Mouse (Mus musculus) cerebellum, adult 11-12 months (tissue): ENCODE results near the gene Ccdc152.

Source experiments
- DNase-seq: peaks from one replicate; pipeline ENCODE4 v3.0.0; 2022

Ccdc152 gene

DNA sequence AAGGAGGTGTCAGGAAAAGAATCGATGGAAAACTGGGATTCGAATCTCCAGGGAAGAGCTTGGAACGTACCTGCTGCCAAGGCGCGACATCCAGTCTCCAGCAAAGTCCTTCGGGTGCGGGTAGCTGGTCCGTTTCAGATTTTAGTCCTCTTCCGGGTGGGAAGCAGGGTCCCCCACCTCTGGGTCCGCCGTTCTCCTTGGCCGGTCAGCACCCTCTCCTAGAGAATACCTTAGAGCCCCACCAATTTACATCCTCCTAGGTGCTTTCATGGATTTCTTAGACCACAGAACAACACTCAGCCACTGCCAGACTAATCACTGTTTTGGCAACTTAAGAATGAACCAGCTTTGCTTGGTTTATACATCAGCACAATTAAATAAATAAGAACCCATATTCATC lies at the start of gene Ccdc152:
Gene Ccdc152 (minus strand): TSS at position 101 of the 400 bp plus-strand sequence.
- no peak for DNase-seq

DNA sequence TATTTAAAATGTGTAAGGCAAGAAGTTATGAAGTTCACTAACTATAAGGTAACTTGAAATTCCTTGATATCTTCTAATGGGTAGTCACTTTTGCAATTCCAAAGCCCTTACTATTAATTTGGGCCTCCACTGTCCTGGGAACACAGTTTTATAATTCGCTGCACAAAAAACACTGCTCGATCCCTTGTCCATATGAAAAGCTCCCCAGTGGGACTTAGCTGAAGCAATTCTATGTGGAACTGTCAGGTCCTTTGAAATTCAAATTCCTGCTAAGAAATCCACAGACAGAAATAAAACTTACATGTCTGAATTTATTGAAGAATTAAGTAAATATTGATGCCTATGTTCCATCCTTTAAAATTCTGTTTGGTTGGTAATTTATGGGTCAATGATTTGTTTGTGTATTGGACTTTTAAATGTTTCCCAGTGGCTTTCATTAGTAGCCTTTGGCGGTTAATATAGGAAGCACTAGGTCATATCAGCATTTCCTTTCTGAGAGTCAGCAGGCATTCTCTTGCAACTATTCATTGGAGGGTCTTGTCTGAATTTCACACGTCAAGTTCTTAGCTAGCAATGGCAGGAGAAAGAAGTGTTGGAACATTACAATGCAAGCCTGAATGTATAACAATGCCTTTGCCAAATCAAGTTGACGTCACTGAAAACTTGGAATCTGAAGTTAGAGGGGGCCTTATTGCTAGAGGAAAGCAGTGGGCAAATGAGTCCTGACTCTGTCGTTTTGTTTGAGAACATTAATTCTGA lies 46.2 kb upstream of the Ccdc152 start:
- no peak for DNase-seq

DNA sequence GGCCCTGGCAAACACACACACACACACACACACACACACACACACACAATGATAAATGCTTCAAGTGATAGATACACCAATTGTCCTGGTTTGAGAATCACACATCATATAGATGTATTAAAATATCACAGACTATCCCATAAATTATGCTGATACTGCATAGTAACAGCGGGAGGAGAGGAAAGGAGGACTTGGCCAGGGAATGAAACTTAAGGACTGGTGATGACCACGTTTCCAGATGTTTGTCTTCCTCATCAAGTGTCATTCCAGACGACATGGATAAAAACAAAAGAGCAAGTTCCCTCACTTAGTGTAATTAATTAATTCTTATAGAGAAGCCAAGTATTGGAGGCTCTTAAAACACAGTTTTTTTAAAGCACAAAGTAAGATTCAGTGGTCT lies 43.4 kb upstream of the Ccdc152 start:
- no peak for DNase-seq

DNA sequence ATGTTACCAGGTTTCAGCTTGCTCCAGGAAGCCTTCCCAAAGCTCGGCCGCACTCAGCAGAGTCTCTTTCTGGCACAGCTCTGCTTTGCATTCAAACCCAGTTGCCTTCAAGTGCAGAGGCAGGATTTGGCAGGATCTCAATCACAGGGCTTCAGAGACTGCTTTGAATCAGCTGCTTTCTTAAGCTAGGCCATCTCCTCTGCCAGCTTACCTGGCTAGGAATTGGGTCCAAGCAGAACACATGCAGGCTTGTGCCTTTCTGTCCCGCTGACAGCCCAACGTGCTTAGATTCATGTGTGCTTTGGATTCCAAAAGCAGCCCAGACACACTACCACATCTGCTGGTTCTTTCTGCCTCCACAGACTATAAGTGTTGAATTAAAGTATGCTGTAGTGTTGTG lies 41.2 kb upstream of the Ccdc152 start:
- no peak for DNase-seq

DNA sequence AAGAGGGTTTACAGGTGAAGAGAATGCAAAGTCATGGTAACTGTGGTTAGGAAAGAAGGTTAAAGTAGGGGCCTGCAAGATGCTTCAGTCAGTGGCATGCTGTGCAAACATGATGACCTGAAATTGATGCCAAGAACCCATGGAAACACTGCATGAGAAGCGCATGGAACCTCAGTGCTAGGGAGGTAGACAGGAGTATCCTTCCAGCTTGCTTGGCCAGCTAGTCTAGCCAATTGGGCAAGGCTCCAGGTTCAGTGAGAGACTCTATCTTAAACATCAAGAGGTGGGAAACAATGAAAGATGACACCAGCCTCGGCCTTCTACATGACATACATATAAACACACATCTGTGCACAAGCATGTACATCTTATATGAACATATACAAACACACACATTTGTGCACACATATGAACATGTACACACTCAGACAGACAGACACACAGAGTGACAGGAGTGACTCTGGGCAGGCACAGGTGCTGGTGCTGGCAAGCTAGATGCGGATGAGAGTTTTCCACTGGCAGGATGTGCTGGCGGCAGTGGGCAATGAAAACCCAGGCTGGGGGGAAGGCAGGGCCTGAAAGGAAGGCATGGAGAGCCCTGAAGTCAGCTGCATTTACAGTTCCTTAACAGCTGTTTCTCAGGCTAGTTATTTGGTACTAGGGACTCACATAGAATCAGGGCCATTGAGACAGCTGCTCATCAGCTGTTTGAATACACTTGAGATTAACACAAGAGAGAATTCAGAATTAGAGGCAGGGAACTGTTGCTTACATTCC lies 38.7 kb upstream of the Ccdc152 start:
- no peak for DNase-seq

DNA sequence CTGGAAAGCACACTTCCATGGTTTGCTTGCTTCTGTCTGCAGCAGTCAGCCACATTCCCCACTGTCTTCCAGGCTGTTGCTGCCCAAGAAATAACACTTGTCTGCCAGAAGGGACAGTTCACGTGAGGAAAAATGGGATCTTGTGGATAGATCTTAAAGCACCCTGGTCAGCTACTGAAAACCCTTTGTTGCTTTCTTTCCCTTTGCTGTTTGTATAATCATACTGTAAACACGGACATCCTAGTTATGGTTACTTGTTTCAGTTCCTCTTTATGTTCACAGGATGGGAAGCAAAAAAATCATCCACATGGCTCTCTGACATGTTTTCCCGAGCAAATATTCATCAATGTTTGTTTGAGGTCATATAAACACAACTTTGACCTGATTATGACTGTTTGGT lies 36.5 kb upstream of the Ccdc152 start:
- no peak for DNase-seq

DNA sequence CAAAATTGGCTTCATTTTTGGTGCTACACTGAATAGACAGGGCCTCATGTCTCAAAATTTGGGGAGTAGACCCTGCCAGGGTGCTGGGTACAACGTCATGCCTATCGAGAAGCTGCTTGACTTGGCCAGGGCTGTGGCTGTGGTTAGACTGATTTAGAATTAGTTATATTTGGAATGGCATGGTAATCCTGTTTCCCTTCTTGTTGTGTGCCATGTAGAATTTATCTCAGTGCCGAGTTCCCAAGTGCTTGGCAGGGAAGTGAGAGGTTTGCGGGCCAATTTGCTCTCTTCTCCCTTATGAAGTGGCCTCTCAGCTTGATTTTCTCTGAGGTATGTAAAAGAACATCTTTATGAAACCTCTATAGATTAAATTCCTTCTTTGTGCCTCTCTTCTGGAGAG lies 29.2 kb upstream of the Ccdc152 start:
- DNase-seq, result no peak

DNA sequence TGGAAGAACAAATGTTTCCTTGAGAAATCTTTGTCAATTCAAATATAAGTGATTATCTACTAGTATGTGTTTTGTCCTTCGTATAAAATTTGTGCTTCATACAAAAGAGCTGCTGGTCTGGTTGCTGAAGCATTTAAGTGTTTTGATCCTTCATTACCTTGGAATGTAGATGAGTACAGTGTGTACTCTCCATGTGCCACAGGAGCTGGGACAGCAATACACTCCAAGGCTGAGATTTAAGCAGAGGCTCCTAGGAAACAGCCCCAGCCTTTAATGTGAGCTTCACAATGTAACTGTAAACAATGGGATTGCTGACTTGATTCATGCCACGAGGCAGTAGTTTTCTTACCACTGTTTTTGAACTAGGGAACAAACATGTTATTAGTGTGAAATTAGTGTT lies 28.5 kb upstream of the Ccdc152 start:
- DNase-seq, result no peak

DNA sequence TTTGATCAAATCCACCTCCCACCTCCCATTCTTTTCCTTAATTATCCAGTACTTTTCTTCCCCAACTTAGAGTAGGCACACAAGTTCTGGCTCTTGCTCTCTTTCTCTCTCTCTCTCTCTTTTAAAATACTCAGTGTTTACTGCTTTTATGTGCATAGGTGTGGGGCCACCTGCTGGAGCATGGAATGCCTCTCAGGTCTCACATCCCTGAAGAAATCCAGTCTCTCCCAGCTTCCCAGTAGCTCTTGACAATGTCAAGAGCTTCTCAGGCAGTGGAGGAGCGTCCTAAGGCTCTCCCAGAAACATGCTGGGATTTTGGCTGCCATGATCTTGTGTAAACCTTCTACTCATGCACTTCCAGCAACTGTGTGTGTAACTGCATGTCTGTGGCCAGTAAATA lies 27.0 kb upstream of the Ccdc152 start:
- DNase-seq, result no peak

DNA sequence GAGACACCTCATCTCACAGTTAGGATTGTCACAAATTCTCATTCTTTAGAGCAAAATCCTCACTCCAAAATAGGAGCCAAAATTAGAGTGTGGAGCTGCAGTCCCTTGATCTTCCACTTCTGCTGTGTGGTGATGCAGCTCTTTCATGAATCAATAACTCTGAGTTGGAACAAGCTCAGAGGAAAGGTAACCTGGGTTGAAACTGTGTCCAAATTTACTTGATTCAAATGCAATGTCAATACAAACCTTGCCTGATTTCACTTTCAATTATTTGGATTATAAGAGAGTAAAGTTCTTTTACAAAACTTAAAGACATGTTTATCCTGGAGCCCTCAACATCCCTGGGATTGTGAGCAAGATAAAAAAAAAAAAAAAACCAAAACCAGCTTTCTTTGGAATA lies 19.7 kb upstream of the Ccdc152 start:
- DNase-seq, result no peak

DNA sequence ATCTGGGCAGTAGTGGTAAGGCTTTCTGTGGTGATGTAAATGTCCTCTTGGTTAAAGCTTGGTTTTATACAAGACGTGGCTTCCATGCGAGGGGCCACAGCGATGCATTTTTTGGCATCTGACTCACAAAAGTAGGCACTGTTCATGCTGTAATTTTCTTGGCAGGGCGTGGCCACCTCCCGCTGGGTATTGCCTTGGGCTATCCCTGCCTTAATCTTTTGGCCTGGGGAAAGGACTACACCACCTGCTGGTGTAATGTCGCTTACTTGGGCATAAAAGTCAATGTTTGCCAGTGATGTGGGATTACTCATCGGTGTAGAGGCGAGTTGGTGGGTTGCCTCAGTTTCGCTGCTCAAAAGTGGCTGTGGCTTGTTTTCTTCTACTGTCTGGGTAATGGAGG lies 16.6 kb upstream of the Ccdc152 start:
- no peak for DNase-seq

DNA sequence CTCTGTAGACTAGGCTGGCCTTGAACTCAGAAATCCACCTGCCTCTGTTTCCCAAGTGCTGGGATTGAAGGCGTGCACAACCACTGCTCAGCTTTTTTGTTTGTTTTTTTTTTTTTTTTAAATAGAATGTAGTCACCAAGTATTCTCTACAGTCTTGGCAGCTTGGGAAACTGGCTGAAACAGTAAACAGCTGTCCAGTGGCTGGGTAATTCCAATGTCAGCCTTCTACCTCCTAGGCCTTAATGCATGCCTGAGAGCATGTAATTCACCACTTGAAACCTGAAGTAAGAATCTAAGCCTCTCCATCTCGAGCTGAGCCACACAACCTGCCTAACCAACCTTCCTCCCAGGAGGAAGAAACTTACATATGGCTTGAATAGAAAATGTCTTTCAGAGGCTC lies 13.3 kb upstream of the Ccdc152 start:
- no peak for DNase-seq

DNA sequence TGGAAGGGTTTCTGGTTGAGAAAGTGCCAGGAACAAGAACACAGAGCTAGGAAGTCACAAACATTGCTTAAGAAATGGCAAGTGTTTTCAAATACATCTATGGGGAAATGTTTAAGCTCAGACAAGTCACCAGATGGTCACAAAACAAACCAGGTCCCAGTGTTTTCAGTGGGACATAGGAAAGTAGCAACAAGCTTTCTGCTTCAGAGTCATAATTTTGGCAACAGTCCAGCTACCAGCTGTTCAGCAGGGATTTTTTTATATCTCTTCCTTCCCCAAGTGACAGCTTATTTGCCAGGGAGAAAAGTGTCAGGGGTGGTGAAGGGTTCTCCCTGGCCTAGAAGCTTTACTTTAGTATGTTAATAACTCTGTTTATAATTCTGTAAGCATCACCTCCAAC lies 9.6 kb upstream of the Ccdc152 start:
- no peak for DNase-seq

DNA sequence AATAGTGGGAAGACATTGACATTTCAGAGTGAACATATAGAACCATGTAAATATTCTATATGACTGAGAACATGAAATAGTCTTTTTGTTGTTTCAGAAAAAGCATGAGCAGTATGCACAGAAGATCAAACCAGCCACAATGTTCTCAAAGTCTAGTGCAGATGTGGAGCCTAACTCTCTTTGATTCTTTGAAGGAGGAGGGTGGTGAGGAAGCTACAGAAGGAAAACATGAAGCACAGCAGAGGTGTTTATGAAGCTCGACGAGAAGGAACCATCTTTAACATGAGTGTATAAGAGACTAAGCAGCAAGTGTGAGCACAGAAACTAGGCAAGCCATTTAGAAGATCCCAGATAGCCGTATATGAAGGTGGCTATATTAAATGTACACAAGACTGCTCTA lies 6.5 kb upstream of the Ccdc152 start:
- DNase-seq, result no peak

DNA sequence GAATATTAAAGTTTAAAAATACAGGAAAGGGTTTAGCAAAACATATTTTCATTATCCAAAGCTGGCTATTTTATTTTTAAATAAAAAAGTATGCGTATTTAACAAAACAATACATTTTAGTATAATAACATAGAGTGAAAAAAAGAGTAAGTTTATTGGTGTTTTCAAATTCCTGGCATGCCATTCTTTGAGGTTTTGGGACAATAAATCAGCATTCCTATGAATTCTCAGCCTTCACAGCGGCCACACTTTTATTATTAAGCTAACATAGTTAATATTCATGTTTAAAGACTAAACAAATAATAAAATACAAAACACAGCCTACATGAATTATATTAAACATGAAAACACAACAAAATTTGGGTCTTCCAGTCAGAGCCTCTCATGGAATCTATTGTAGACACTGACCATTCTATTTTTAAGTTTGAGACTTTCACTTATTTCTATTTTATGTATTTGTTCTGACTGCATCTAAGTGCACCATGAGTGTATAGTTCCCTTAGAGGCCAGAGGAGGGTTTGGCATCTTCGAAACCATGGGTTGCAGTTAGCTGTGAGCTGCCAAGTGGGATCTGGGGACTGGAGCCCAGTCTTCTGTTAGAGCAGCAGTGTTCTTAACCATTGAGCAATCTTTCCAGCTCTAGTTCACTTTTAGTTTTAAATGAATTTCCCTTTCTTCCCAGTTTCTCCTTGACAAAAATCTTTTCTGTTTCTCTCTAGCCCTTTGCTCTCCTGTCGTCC lies 2.8 kb downstream of the Ccdc152 start:
- DNase-seq, result no peak

DNA sequence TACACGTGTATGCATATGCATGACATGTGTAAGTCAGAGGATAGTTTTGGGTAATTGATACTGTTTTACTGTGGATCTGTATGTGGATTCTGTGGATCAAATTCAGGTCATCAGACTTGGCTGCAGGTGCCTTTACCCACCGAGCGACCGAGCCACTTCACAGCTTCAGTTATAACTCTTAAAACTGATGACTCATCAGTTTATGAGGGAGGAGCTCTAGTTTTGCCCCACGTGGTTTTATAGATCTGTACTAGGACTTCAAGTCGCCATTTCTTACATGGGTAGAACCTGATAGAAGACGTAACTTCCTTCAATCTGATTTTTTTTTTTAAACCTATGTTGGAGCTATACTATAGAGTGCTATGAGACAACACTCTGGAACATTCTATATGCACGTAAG lies 5.7 kb downstream of the Ccdc152 start:
- DNase-seq, result no peak

DNA sequence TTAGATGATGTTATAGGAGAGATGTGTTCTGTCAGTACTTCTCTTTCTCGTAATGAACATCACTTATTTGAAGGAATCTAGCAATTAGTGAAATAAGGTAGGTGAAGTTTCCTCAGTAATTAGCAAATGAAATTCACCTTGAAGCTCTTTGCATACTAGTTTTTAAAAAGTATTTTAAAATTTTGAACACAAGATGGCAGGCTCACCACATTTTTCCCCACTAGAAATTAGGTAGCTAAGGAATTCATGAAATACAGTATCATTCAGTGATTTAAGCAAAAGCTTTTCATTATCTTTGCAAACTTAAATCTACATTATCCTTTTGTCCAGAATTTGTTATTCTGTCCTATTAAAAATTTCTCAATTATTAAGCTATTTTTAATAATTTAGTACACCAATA lies 7.3 kb downstream of the Ccdc152 start:
- DNase-seq, result no peak

DNA sequence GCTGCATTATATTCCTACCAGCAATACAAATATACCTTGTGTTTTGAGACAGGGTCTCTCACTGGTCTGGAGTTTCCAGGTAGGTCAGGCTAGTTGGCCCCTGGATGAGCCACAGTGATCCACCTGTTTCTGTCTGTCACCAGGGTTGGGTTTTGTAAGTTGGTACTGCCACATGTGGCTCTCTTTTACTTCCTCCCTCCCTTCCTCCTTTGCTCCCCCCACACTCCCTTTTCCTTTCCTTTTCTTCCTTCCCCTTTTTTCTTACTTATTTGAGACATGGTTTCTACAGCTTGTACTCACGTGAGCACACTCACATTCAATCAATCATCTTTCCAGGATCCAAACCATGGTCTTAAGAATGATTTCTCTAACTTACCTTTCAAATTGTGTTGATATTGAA lies 9.8 kb downstream of the Ccdc152 start:
- DNase-seq, result no peak

DNA sequence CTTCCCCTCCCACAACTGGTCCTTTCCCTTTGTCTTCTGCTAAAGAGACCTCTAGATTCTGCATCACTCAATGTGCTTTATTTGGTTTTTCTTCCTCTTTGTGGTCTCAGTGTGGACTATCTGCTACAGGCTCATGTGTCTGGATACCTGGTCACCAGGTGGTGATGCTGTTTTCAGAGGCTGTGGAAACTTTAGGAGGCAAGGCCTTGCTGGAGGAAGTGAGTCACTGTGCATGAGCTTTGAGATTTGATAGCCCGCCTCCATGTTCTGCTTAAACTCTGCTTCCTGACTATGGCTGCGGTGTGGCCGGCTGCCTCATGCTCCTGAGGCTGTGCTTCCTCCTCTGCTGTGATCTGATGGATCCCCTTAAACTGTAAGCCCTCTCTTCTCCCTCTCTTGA lies 12.9 kb downstream of the Ccdc152 start:
- no peak for DNase-seq

DNA sequence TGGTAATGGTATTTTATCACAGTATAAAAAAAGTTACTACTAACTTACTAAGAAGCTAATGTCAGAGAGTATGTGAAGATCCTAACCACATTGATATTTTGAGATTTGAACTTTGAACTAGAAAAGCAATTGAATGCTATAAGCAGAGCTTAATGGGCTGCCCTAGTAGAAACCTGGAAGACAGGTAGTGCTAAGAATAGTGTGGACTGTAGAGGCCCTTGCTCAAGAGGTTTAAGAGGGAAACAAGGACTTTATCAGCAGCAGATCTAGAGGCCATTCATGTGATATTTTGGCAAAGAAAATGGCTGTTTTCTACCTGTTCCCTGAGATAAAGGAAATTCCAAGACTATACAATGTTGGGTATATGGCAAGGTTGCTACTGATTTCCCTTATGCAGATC lies 17.3 kb downstream of the Ccdc152 start:
- no peak for DNase-seq

DNA sequence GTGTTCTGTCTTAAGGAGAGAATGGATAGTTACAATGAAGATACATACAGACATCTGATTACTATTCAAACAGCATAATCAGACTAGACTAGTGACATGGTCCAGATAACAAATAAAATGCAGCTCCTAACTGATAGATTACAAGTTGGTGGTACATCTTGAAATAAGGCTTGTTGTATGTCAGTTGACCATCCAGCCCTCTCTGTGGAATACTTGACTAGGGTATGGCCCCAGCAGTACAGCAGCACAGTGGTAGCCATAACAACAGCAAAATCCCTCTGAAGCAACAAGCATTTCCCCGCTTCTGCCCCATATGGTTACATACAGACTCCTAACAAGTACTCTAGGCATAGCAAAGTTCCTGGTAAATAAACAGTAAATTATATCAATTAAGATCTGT lies 21.6 kb downstream of the Ccdc152 start:
- DNase-seq, result no peak

DNA sequence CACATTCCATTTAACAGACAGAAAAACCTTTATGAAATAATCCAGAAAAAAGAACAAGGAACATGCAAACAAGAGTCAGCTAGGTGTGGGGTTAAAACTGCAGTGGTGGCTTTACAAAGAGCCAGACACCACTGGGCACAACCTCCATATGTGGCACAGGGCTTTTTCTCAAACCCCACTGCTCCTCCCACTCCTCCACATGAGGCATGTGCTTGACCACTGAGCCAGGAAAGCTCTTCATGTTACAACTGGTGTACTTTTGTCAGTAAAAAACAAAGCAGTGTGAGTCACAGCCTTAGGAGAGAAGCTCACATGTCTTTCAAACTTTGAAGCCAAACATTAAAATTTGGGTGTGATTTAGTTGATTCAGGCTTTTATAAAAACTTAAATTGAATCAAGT lies 22.1 kb downstream of the Ccdc152 start:
- no peak for DNase-seq

DNA sequence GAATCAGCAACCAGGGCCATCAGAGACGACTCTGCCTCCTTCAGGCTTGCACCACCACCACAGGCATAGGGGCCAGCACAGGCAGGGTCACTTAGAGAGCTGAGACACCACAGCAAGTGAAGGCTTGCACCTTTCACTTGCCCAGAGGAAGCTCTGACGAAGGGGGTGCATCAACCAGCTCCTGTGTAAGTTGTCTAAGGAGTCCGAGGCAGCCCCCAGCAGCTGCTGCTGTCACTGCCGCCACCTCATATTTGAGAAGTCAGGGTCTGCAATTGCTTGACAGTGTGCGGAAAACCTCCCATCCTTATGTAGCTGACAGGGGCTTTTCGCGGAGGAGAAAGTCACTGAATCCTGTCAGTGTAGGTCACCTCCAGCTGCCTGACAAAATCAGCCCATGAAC lies 24.1 kb downstream of the Ccdc152 start:
- no peak for DNase-seq

DNA sequence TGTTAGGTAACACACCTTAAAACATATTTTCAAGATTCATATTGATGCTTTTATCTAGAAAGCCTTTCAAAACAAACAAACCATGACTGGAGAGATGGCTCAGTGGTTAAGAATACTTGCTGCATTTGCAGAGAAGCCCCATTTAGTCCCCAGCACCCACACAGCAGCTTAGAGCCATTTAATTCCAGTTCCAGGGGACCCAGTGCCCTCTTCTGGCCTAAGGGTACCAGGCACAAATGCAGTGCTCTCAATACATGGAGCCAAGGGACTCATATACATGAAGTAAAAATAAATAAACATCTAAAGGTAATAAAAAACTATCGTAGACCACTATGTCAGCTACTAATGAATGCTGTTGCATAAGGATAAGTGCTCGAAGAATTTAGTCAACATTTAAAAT lies 25.9 kb downstream of the Ccdc152 start:
- DNase-seq, result no peak
